Mouse (Mus musculus) ES-CJ7 (cell line): ENCODE results near the gene Csf2rb2.
"Not testable (repeated sequence)": the region's sequence is repeated elsewhere in the genome, so short reads cannot be mapped to it uniquely, and the experiment has no call there.

Experiments used
- DNase-seq: peaks from one replicate; pipeline ENCODE4 v3.0.0; 2011; ENCODE audit warnings: low read depth, low spot score

Gene Csf2rb2

DNA sequence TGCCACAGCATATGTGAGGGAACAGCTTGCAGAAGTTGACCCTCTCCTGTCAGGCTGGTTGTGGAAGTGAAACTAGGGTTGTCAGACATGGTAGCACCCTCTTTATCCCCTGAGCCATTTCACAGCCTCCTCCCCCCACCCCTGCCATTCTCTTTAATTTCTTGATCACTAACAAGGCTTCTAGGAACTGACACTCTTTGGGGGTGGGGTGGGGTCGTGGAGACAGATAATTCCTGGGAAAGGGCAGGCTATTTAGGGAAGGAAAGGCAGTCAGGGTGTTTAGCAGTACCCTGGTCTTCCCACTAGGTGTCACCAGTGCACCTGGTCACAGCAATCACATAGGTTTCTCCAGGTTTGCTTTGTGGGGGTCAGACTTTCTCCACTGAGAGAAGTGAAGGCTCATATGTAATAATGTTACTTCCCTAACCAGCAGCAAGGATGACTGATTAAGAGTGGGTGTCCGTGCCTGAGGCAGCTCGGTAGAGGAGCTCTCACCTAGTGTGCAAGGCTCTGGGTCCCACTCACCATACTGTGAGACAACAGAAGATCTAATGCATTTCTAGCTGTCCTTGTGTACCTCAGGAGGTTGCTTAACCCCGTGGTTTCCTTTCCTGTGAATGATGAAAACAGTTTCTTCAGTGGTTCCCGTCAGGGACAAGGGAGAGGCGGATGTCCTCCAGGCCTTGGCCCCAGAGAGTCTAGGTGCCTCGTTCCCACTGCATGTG, 48.0 kb downstream of the Csf2rb2 start:
- peak; percentile 76 for DNase-seq

DNA sequence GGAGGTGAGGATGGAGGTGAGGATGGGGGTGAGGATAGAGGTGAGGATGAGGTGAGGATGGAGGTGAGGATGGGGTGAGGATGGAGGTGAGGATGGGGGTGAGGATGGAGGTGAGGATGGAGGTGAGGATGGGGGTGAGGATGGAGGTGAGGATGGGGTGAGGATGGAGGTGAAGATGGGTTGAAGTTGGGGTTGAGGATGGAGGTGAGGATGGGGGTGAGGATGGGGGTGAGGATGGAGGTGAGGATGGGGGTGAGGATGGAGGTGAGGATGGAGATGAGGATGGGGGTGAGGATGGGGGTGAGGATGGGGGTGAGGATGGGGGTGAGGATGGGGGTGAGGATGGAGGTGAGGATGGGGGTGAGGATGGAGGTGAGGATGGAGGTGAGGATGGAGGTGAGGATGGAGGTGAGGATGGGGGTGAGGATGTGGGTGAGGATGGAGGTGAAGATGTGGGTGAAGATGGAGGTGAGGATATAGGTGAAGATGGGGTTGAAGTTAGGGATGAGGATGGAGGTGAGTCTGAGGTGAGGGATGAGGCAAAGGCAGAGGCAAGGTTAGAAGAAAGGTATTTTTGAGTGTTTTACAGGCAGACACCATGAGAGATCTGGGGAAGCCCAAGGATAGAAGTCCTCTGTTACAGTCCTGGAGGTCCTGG, 48.8 kb downstream of the Csf2rb2 start:
- DNase-seq: not testable (repeated sequence)

DNA sequence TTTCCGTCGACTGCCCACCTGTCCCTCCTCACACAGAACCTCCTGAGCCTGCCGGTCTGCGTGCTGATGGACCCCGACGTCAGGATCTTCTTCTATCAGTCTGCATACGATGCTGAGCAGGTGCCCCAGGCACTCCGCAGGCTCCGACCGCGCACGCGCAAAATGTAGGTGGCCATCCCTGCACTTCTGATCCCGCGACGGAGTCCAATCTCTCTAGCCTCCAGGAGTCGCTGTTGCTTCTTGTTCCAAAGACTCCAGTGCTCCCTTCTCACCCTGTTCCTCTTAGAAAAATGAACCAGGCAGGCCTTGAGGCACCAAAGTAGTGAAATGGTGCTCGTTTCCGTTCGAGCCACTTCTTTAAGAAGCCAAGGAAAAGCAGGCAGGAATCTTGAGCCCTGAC, 50.8 kb downstream of the Csf2rb2 start:
- peak; percentile 91 for DNase-seq

DNA sequence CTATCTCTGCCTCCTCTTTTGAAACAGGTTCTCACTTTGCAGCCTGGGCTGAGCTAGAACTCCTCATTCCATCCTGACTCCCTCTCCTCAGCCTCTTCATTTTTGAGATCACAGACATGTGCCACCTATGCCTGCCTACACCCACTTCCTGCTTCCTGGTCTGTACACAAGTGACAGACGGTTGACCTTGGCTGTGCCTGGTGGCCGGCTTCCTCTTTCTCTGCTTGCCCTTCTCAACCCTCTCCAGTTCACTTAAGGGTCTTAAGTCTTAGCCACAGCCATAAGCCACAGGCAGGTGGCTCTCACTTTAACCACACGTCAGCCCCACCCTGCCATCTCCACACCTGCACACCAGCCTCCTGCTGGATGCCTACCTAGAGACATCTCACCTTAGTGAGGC, 57.1 kb downstream of the Csf2rb2 start:
- no peak for DNase-seq

DNA sequence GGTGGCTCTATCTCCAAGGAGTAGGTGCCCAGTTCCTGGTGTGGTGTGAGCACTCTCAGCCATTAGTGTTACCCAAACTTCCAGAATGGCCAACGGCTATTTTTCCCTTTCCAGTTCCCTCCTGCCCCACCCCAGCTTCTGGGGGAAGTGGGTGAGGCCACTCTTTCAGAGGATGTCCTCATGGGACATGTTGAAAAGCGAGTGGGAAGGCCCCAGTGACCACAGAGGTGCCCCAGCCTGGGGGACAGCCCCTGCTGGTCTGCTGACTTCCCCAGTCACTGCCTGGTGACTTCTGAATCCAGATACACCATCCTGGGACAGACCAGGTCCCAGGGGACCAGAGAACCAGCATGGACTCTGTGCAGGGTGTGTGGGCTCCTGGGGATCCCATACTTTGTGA, 57.9 kb downstream of the Csf2rb2 start:
- DNase-seq: no peak

DNA sequence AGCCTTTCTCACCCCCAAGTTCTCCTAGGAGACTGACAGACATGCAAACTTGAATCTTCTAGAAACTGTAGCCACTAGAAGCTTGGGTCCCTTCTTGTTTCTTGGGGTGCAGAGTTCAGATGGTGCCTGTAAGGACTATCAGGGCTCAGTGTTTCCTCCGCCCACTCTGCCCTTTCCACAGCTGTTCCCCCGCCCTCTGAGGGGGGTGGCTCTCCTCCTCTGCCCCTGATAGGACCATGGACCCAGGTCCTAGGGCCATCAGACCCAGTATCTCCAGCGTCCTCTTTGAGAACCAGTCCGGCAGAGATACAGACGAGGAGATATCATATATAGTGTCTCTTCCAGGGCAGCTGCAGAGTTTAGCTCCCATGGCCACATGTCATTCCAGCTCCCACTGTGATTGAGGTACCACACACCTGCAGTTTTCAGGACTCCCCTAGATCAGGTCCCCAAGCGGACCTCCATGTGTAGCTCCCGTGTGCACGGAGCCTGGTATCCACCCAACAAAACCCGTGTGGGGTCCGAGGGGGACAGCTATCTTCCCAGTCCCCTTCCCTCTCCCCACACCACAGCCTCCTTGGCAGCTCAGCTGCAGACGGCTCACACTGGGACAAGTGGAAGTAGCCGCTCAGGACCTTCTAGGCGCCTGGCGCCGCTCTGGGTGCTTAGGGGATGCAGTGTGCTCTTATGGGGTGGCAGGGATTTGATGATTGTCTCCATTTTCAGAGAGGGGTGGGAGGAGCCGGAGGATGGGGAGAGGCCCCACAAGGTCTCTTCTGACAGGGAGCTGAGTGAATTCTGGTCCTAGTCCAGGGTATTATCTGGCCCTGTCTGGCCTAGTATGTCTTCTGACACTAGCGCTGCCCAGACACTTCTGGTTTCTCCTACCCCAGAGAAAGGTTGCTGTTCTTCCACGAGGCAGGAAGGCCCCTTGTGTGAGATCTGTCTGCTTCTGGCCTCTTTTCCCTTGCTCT, 59.1 kb downstream of the Csf2rb2 start:
- DNase-seq: no peak

DNA sequence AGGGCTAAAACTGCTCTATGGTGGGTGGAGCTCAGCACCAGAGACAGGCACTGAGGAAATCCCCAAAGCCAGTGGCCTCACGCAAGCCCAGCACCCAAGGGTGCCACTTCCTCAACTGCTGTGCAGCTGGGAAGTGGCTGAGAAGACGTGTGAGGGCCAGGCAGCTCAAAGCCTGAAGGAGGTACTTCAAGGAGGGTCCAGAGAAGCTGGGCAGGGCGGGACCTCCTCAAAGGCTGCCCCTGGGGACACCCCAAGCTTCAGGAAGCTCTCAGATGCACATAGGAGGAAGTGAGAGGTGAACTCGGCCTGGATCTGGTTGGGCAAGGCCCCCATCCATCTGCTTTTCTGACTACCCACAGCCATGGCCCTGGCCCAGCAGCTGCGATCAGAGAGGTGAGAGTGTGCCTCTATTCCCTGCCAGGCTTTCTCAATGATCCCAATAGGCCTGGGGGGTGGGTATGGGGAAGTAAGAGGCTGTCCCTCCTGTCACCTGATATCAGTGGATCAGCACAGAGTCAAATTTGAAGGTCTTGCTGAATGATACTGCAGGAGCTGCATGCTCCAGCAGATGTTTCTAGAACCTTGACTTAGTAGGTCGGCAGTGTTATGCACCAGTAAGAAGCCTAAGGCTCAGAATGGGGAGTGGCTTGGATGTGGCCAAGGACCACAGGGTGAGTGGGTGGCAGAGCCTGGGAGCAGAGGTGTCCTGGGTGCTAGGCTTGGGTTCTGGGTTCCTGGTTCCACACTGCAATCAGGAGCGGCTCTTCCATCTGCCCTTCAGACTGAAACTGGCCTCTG, 60.6 kb downstream of the Csf2rb2 start, which contains the start of gene Ncf4:
Gene Ncf4 (plus strand): TSS at position 107 of the 798 bp plus-strand sequence.
- DNase-seq: no peak

DNA sequence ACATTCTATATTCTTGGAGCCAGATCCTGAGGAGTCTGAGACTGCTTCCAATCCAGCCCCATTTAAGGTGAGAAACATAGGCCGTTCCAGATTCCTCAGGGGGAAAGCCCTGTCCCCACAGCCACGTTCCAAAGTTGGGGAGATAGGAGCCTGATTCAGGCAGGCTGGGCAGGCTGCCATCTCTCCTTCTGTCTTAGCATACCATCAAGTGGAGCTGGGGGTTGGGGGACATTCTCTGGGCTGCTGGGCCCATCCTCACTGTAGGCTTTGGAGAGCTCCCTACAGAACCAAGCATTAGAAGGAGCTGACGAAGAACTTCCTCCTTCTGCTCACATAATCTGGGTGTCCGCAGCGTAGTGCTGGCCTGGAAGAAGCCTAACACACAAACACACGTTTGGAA, 61.7 kb downstream of the Csf2rb2 start:
- DNase-seq: no peak

DNA sequence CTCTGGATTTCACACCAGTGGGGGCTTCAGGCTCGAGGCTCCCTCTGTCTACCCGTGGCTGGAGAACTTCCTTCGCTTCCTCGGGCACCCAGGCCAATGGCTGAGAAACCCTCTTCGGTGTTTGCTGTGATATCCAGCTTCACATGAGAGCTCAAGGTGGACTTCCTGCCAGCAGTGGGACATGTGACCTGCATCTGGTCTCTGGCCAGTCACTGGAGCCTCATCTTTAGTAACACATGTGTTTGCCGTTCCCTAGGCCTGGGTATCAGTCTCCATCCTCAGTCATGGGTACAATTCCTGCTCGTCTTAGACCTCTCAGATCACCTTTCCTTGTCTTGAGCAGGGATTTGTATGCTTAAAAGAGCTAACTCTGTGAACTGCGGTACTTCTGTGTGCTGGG, 62.5 kb downstream of the Csf2rb2 start:
- DNase-seq: no peak

DNA sequence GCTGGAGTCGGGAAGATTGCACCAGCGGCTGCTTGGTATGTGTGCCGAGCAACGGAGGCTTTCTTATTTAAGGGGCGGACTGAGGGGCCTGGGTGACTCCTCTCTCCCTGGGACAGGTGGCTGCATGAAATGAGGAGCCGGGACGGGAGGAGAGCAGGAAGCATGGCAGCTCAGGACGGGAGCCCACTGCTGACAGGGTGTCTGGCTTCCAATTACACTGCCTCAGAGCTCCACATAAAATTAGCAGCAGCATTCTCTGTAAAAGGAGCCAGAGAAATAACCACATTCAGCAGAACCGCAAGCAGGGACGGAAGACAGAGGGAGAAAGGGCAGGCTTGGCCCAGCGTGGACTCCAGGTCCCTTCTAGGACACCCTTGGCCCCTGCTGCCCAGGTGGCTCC, 64.2 kb downstream of the Csf2rb2 start:
- no peak for DNase-seq

DNA sequence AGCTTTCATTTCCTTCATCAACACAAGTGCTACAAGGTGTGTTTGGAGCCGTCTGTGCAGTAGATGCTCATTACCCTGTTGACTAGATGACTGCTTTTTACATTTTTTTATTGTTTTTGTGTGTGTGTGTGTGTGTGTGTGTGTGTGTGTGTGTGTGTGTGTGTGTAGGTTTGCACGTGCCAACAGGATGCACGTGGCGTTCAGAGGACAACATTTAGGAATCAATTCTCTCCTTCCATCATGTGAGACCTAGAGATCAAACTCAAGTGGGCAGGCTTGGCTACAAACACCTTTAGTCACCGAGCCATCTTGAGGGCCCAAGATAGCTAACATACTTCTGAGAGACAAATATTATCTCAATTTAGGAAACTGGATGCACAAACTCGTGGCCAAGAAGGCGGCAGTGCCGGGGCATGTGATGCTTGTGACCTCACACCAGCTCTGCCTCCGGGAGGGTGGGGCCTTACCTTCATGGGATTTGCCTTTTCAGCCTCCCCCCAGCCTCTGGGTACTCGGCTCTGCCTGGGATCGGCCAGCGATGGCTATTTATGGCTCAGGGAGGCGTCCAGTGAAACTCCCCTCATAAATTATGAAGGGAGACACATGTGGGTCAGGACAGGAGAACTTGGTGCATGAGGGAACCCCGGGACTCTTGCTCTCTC, 65.4 kb downstream of the Csf2rb2 start:
- DNase-seq: no peak

DNA sequence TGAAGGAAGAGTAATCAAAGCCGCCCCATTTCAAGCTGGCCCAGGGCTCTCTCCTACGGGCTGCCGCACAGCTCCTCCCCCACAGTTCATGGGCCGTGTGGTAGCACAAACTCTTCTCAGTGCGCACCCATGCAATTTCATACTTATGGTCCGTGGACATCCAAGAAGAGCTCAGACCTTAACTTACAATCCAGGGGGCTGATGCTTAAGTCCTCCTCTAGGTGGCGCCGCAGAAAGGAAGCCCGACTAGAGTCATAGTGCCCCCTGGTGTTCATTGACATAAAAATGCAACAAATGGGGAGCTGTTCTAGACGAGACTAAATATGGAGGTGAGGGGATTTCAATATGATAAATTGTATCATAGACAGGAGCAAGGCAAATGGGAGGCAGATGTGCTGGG, 66.1 kb downstream of the Csf2rb2 start:
- peak; percentile 80 for DNase-seq

DNA sequence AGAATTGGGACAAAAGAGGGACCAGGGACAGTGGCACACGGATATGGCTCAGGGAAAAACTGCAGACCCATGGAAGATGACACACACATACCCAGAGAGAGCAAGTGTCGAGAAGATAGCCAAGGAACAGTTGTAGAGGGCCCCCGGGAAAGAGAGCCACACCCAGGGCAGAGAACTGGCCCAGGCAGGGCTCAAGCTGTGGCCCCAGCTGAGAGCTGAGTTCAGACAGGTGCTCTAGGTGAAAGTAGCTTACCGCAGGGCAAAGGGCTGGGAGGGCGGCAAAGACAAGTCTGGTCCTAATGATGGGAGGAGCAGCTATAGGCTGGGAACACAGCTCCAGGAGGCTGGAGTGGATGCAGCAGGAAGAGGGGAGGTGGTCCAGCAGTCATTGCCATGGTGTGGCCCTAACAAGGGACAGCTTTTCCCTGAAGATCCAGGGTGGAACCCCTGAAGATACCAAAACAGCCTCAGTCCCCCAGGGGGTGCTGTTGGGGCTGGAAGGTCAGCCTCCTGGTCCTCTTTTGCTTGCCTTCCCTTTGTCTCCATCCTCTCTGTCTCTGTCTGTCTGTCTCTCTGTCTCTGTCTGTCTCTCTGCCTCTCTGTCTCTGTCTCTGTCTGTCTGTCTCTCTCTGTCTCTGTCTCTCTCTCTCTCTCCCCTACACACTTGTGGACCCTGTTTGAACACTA, 70.6 kb downstream of the Csf2rb2 start:
- no peak for DNase-seq
